ENCODE assay signal across 9 mouse cellular contexts in the genomic region with DNA sequence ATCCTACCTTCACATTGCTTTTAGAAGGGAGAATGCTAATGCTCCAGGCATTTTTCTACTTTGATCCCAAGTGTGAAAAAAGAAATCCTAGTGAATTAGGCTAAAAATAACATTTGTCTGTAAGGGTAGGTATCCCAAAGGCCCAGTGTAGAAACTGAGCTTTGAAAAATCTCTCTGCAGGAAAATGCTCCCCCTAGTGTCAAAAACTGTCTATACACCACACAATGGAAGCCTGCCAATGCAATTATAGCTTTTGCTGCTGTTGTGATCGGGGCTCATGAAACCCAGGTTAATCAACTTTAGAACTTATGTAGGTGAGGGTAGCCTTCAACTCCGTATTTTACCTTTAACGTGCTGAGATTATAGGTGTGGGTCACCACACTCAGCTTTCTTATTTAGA. TPM values are rescaled to one million over a fixed set of nuclear protein-coding genes. Genes with fewer than 3 reads are reported as not detected.
DNase-seq lines count a peak whose midpoint lies in the region; ATAC-seq and TF ChIP-seq lines count a peak whose summit lies in the region.
"Had no signal": no experiment of that assay in that cellular context is flagged by ENCODE, and none has a peak within 500 bp of the region (broad histone marks: within the 10 kb centered on the region; RNA-seq: fewer than 3 reads in every experiment).

No protein-coding gene starts in this region.

- no peak for TF ChIP-seq POLR2A in embryonic fibroblast, embryonic 13.5 days (IDR thresholded peaks at IDR 0.05; ENCODE audit: low read depth, low read length)

- WGBS in hindbrain, embryonic 14.5 days = 47% methylated on average over 3 of the region's 3 CpGs
- 44% methylated on average over 3 of the region's 3 CpGs for WGBS in hindbrain, embryonic 13.5 days
- WGBS in kidney, postnatal 0 days = 22% methylated on average over 3 of the region's 3 CpGs

- no peak for ATAC-seq in hindbrain, embryonic 14.5 days (ENCODE audit: low FRiP score)
- ATAC-seq in hindbrain, embryonic 13.5 days (ENCODE audit: low FRiP score) = no peak
- no peak for ATAC-seq in kidney, postnatal 0 days (replicated peaks; ENCODE audit: low FRiP score, low read depth)

- TF ChIP-seq CTCF in embryonic fibroblast, embryonic 13.5 days (IDR thresholded peaks at IDR 0.05; ENCODE audit: borderline replicate concordance, insufficient read depth, low read length) = no peak
- peak; percentile 83 for TF ChIP-seq CTCF in kidney, postnatal 0 days (IDR thresholded peaks at IDR 0.05; ENCODE audit: low read depth)

- H3K9me3 ChIP-seq in hindbrain, embryonic 14.5 days (ENCODE audit: control insufficient read depth, low read length) = no peaks in the 10 kb centered on the region
- H3K9me3 ChIP-seq in hindbrain, embryonic 13.5 days = no peaks in the 10 kb centered on the region
- H3K9me3 ChIP-seq in kidney, postnatal 0 days (replicated peaks; ENCODE audit: low read length) = no peaks in the 10 kb centered on the region
- H3K9me3 ChIP-seq: neural tube, embryonic 13.5 days had no signal

- no peak overlapping the region for H3K4me2 ChIP-seq in hindbrain, embryonic 14.5 days (replicated peaks)
- no peak overlapping the region for H3K4me2 ChIP-seq in hindbrain, embryonic 13.5 days
- no peak overlapping the region for H3K4me2 ChIP-seq in kidney, postnatal 0 days (ENCODE audit: low read length)
- H3K4me2 ChIP-seq: neural tube, embryonic 13.5 days had no signal

- no peaks in the 10 kb centered on the region for H3K4me1 ChIP-seq in hindbrain, embryonic 14.5 days (replicated peaks; ENCODE audit: control insufficient read depth, insufficient read depth, low read length)
- H3K4me1 ChIP-seq in hindbrain, embryonic 13.5 days (replicated peaks) = no peaks in the 10 kb centered on the region
- H3K4me1 ChIP-seq in embryonic fibroblast, embryonic 13.5 days (ENCODE audit: control insufficient read depth, insufficient read depth, low read length) = peaks cover 16% of the 10 kb centered on the region
- H3K4me1 ChIP-seq in kidney, postnatal 0 days (replicated peaks; ENCODE audit: insufficient read depth, low read length) = no peaks in the 10 kb centered on the region
- H3K4me1 ChIP-seq: neural tube, embryonic 13.5 days had no signal

- H3K4me3 ChIP-seq in hindbrain, embryonic 14.5 days (replicated peaks; ENCODE audit: low read length) = no peak overlapping the region
- H3K4me3 ChIP-seq in hindbrain, embryonic 13.5 days = no peak overlapping the region
- H3K4me3 ChIP-seq in embryonic fibroblast, embryonic 13.5 days (ENCODE audit: insufficient read depth, low read length) = no peak overlapping the region
- H3K4me3 ChIP-seq in kidney, postnatal 0 days (replicated peaks; ENCODE audit: low read depth, low read length) = no peak overlapping the region
- H3K4me3 ChIP-seq: neural tube, embryonic 13.5 days had no signal

- DNase-seq in hindbrain, embryonic 14.5 days (ENCODE audit: low spot score) = peak; percentile 84
- DNase-seq in CD4-positive, CD25-positive, alpha-beta regulatory T cell, adult 2 months (ENCODE audit: low read depth, low spot score) = peak; percentile 84
- peak; percentile 34 for DNase-seq in adrenal gland, adult 8-10 months
- DNase-seq in kidney, postnatal 0 days (ENCODE audit: low spot score) = peak; percentile 85
- DNase-seq in lung, postnatal 36 days = peak; percentile 87
- peak; percentile 49 for DNase-seq in thymus, postnatal 25 days

- H3K9ac ChIP-seq in hindbrain, embryonic 14.5 days = no peak overlapping the region
- no peak overlapping the region for H3K9ac ChIP-seq in hindbrain, embryonic 13.5 days
- 0 out of 2 replicates have a peak overlapping the region, but pooled peaks have one; percentile 31 for H3K9ac ChIP-seq in kidney, postnatal 0 days (ENCODE audit: low read depth, low read length)
- H3K9ac ChIP-seq: neural tube, embryonic 13.5 days had no signal

- H3K36me3 ChIP-seq in hindbrain, embryonic 14.5 days (replicated peaks; ENCODE audit: control insufficient read depth, insufficient read depth) = no peaks in the 10 kb centered on the region
- H3K36me3 ChIP-seq in hindbrain, embryonic 13.5 days = no peaks in the 10 kb centered on the region
- 0 out of 2 replicates have a peak, but pooled peaks cover 6% of the 10 kb centered on the region for H3K36me3 ChIP-seq in kidney, postnatal 0 days (ENCODE audit: insufficient read depth, low read length)
- H3K36me3 ChIP-seq: neural tube, embryonic 13.5 days had no signal

- no peak overlapping the region for H3K27ac ChIP-seq in hindbrain, embryonic 14.5 days
- H3K27ac ChIP-seq in hindbrain, embryonic 13.5 days = no peak overlapping the region
- peak overlapping the region; percentile 100 for H3K27ac ChIP-seq in embryonic fibroblast, embryonic 13.5 days (ENCODE audit: insufficient read depth, low read length)
- H3K27ac ChIP-seq in kidney, postnatal 0 days = no peak overlapping the region
- H3K27ac ChIP-seq: neural tube, embryonic 13.5 days had no signal

- H3K27me3 ChIP-seq in hindbrain, embryonic 14.5 days (ENCODE audit: control insufficient read depth, insufficient read depth, low read length) = no peaks in the 10 kb centered on the region
- no peaks in the 10 kb centered on the region for H3K27me3 ChIP-seq in hindbrain, embryonic 13.5 days
- H3K27me3 ChIP-seq in kidney, postnatal 0 days (ENCODE audit: insufficient read depth, low read length) = no peaks in the 10 kb centered on the region
- H3K27me3 ChIP-seq: neural tube, embryonic 13.5 days had no signal

RNA-seq across cellular contexts. Expression of a gene that starts 30.2 kb away (rescaled TPM):
- 148 and 151 TPM in 2 replicates for polyA plus RNA-seq in hindbrain, embryonic 14.5 days (2014; fragmentation: Nextera tagmentation; extraction: Ambion mirVana)
- 106 and 109 TPM in 2 replicates for polyA plus RNA-seq in hindbrain, embryonic 13.5 days (2015; fragmentation: Nextera tagmentation; extraction: Ambion mirVana)
- 100 to 1,000 TPM in 3 of 4 experiments, 10 to 100 TPM in 1; 99.8 to 209 (median 138) TPM for total RNA-seq in adrenal gland, adult 8-10 months (2022)
- polyA plus RNA-seq in embryonic fibroblast, embryonic 13.5 days (2011; ENCODE audit: insufficient read length, low read depth, missing spikeins) = 525 and 577 TPM in 2 replicates
- 222 and 249 TPM in 2 replicates for polyA plus RNA-seq in kidney, postnatal 0 days (2015; fragmentation: Nextera tagmentation; extraction: Ambion mirVana)

RNA-seq across cellular contexts. Expression of a gene that starts 30.3 kb away (rescaled TPM):
- polyA plus RNA-seq in hindbrain, embryonic 14.5 days (2014; fragmentation: Nextera tagmentation; extraction: Ambion mirVana) = 28.5 and 30.4 TPM in 2 replicates
- 32.9 and 34.3 TPM in 2 replicates for polyA plus RNA-seq in hindbrain, embryonic 13.5 days (2015; fragmentation: Nextera tagmentation; extraction: Ambion mirVana)
- total RNA-seq in adrenal gland, adult 8-10 months (2022) = 10 to 100 TPM; 15.7 to 17.9 (median 17.2) TPM
- polyA plus RNA-seq in embryonic fibroblast, embryonic 13.5 days (2011; ENCODE audit: insufficient read length, low read depth, missing spikeins) = 18.3 and 19.1 TPM in 2 replicates
- polyA plus RNA-seq in kidney, postnatal 0 days (2015; fragmentation: Nextera tagmentation; extraction: Ambion mirVana) = 28.6 and 31.2 TPM in 2 replicates

Comparison
In these comparisons a context has a peak if more than half of its experiments do, and no peak if none do; other contexts are left out.
1. DNase-seq: peak in every context shown above with its lines; median percentile 87 in lung, postnatal 36 days; 85 in kidney, postnatal 0 days; 84 in hindbrain, embryonic 14.5 days; 84 in CD4-positive, CD25-positive, alpha-beta regulatory T cell, adult 2 months; 49 in thymus, postnatal 25 days; 34 in adrenal gland, adult 8-10 months.